Mouse (Mus musculus): Measurements from ENCODE around the gene Zfp296. TPM values are rescaled to one million over a fixed set of nuclear protein-coding genes. Genes with fewer than 3 reads are reported as not detected.

Zfp296 gene
- polyA plus RNA-seq, 1 experiment from 2014 or later, result 0.57 TPM

DNA sequence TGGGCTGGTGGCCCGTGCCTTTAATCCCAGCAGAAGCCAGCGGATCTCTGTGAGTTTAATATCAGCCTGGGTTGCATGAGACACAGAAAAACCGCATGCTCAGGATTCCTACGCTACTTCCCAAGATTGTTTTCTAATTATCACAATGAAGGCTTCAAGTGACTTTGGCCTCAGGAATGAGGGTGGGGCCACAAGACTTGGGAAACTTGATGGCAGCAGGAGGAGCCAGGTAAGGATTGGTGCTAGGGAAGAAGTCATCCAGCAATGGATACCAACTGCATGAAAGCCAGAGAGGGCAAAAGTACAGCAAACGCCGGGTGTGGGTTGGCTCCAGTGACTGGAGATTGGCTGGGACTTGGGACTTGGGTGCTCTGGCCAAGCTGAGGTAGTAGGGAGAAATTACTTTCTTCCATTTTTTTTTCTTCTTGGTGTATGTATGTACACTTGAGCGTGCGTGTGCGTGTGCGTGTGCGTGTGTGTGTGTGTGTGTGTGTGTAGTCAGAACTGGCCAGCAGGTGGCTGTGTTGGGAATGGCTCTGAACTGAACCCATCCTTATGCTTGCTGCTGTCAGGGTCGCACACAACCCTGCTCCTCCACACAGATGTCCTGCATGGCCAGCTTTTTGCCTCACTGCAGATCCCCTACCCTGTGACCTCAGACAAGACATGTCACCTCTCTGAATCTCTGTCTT is 32.7 kb downstream of the Zfp296 start:
- WGBS, result 90% methylated on average over 12 of the region's 12 CpGs
- no peak overlapping the region for H3K9ac ChIP-seq (ENCODE audit: low read length)
- no peak overlapping the region for H3K27ac ChIP-seq (ENCODE audit: low read length)
- H3K4me2 ChIP-seq (ENCODE audit: low read depth, low read length), result no peak overlapping the region
- H3K36me3 ChIP-seq (ENCODE audit: control insufficient read depth, insufficient read depth, low read length), result no peaks in the 10 kb centered on the region
- no peaks in the 10 kb centered on the region for H3K9me3 ChIP-seq (ENCODE audit: control insufficient read depth, low read length)
- H3K27me3 ChIP-seq (ENCODE audit: control insufficient read depth, insufficient read depth, low read depth, low read length), result no peaks in the 10 kb centered on the region
- no peak overlapping the region for H3K4me3 ChIP-seq (ENCODE audit: low read length)
- ATAC-seq (ENCODE audit: low read depth), result no peak
- H3K4me1 ChIP-seq (replicated peaks; ENCODE audit: control insufficient read depth, insufficient read depth, low read length), result no peaks in the 10 kb centered on the region

DNA sequence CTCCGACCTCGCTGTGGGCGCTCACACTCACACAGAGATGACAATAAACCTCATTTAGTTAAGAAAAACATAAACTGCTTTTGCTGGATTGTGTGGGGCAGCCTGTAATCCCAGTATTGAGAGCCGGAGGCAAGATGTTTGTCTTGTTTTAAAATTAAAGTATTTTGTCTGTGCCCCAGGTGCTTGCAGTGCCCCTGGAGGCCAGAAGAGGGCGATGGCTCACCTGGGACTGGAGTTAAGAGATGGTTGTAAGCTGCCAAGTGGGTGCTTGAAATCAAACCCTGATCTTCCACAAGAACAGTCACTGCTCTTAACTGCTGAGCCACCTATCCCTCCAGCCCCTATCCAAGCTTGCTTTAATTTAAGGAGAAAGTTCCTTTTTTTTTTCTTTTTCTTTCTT is 33.9 kb downstream of the Zfp296 start:
- H3K9me3 ChIP-seq (ENCODE audit: control insufficient read depth, low read length), result no peaks in the 10 kb centered on the region
- H3K4me1 ChIP-seq (replicated peaks; ENCODE audit: control insufficient read depth, insufficient read depth, low read length), result no peaks in the 10 kb centered on the region
- no peak overlapping the region for H3K9ac ChIP-seq (ENCODE audit: low read length)
- no peak overlapping the region for H3K4me3 ChIP-seq (ENCODE audit: low read length)
- H3K4me2 ChIP-seq (ENCODE audit: low read depth, low read length), result no peak overlapping the region
- no peak for ATAC-seq (ENCODE audit: low read depth)
- no peak overlapping the region for H3K27ac ChIP-seq (ENCODE audit: low read length)
- 76% methylated on average over 5 of the region's 5 CpGs for WGBS
- no peaks in the 10 kb centered on the region for H3K27me3 ChIP-seq (ENCODE audit: control insufficient read depth, insufficient read depth, low read depth, low read length)
- H3K36me3 ChIP-seq (ENCODE audit: control insufficient read depth, insufficient read depth, low read length), result no peaks in the 10 kb centered on the region

DNA sequence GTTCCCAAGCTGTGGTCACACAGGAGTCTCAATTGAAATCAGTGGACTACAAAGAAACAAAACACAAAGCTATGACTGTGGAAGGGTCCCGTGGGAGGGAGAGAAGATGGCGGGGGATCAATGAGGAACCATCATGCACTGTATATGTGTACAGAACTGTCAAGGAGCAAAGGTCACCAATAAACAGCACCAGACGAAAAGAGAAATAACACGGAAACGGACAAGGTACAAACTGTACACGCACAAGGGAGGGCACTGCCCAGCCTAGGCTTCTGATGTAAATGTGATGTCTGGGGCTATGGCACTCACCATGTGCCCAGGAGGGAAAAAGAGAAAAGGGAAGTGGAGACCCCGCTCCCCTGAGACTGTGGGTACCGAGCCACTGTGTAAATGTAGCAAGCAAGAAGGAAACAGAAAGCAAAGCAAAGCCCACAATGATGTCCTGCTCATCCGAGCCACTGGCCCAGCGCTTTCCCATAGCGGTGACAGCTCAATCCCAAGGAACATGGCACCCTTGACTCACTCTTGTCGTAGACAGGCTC is 38.0 kb downstream of the Zfp296 start:
- no peak for ATAC-seq (ENCODE audit: low read depth)
- 84% methylated on average over 12 of the region's 12 CpGs for WGBS
- H3K27me3 ChIP-seq (ENCODE audit: control insufficient read depth, insufficient read depth, low read depth, low read length), result no peaks in the 10 kb centered on the region; the same call in 1 of the 2 replicates

DNA sequence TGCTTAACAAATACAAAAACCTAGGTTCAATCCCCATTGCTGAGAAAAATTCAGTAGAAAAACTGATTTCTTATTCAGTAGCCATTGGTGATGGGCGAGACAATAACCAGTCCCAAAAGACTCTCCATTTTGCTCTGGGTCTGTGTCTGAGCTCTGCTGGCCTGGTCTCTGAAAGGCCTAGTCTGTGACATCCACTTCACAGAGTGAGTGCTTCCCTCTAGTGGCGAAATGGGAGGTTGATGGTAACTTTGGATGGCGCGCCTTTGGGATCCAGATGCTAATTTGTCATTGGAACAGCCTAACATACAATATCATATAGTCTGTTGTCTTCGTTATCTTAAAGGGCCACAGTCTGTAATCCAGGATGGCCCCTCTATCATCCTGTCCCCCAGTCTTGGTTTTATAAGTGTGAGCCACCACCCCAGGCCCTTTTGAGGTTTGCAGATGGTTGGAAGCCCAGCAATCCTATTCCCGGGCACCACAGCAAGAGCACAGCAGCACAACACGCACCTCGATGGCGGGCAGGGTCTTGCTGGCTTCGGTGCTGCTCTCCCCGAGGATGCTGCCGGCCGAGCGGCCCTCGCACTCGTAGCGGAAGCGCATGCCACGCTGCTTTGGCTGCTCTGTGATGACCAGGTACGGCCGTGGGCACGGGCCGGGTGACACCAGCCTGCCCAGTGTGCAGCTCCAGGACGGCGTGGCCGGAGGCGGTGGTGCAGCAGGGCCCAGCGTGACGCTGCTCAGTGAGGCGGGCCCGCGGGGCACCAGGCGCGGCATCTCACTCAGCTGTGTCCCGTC is 42.1 kb downstream of the Zfp296 start:
- peak; percentile 80 for ATAC-seq (ENCODE audit: low read depth)
- 7% methylated on average over 31 of the region's 35 CpGs for WGBS
- no peak overlapping the region for H3K27ac ChIP-seq (ENCODE audit: low read length)
- H3K27me3 ChIP-seq (ENCODE audit: control insufficient read depth, insufficient read depth, low read depth, low read length), result no peaks in the 10 kb centered on the region; the same call in 1 of the 2 replicates
- H3K36me3 ChIP-seq (ENCODE audit: control insufficient read depth, insufficient read depth, low read length), result no peaks in the 10 kb centered on the region
- H3K9me3 ChIP-seq (ENCODE audit: control insufficient read depth, low read length), result no peaks in the 10 kb centered on the region
- peak overlapping the region; percentile 39 for H3K4me3 ChIP-seq (ENCODE audit: low read length)
- H3K4me2 ChIP-seq (ENCODE audit: low read depth, low read length), result peak overlapping the region; percentile 51
- no peaks in the 10 kb centered on the region for H3K4me1 ChIP-seq (replicated peaks; ENCODE audit: control insufficient read depth, insufficient read depth, low read length)
- peak overlapping the region; percentile 63 for H3K9ac ChIP-seq (ENCODE audit: low read length)

More for the DNA sequence above, 38.0 kb downstream of the Zfp296 start:
- no peaks in the 10 kb centered on the region for H3K36me3 ChIP-seq (ENCODE audit: control insufficient read depth, insufficient read depth, low read length)
- H3K4me3 ChIP-seq (ENCODE audit: low read length), result no peak overlapping the region
- no peaks in the 10 kb centered on the region for H3K4me1 ChIP-seq (replicated peaks; ENCODE audit: control insufficient read depth, insufficient read depth, low read length)
- H3K9ac ChIP-seq (ENCODE audit: low read length), result no peak overlapping the region
- no peaks in the 10 kb centered on the region for H3K9me3 ChIP-seq (ENCODE audit: control insufficient read depth, low read length)
- H3K4me2 ChIP-seq (ENCODE audit: low read depth, low read length), result no peak overlapping the region
- H3K27ac ChIP-seq (ENCODE audit: low read length), result no peak overlapping the region

DNA sequence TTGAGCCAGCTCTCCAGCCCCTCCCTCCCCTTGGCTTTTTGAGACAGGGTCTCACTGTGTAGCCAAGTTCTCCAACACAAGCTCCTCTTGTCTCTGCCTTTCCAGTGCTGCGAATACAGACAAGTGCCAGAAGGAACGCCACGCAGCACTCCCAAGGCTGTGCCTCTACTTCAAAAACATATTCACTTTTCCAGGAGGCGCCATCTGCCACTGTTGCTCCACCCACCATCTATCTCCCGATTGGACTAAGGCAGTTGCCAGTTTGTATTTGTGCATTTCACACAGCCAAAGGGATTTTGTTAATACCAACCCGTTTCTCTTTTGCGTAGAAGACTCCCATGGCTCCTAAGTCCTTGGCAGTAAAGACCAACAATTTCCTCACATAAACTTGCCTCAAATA is 43.7 kb downstream of the Zfp296 start:
- no peak overlapping the region for H3K9ac ChIP-seq (ENCODE audit: low read length)
- no peak overlapping the region for H3K4me3 ChIP-seq (ENCODE audit: low read length)
- WGBS, result 85% methylated on average over 7 of the region's 7 CpGs
- H3K36me3 ChIP-seq (ENCODE audit: control insufficient read depth, insufficient read depth, low read length), result no peaks in the 10 kb centered on the region
- H3K4me1 ChIP-seq (replicated peaks; ENCODE audit: control insufficient read depth, insufficient read depth, low read length), result no peaks in the 10 kb centered on the region
- H3K4me2 ChIP-seq (ENCODE audit: low read depth, low read length), result no peak overlapping the region
- no peak overlapping the region for H3K27ac ChIP-seq (ENCODE audit: low read length)
- no peak for ATAC-seq (ENCODE audit: low read depth)
- no peaks in the 10 kb centered on the region; the same call in 1 of the 2 replicates for H3K27me3 ChIP-seq (ENCODE audit: control insufficient read depth, insufficient read depth, low read depth, low read length)
- H3K9me3 ChIP-seq (ENCODE audit: control insufficient read depth, low read length), result no peaks in the 10 kb centered on the region

DNA sequence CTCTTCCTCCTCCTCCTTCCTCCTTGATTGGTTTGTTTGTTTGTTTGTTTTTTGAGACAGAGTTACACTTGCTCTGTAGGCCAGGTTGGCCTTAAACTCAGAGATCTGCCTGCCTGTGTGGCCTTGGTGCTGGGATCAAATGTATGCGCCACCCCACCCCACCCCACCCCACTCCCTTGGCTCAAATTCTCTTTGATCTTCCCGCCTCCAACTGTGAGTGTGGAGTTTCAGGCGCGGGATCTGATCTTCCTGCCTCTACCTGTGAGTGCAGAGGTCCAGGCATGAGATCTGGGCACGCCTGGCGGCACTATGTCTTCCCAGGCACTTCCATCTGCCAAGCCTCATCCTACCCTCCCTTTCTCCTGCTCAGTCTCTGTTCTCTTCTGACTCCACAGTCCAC is 45.2 kb downstream of the Zfp296 start:
- Histone ChIP-seq H3K4me1 (replicated peaks; ENCODE audit: control insufficient read depth, insufficient read depth, low read length) (no peaks in the 10 kb centered on the region), H3K9ac (ENCODE audit: low read length) (no peak overlapping the region), H3K9me3 (ENCODE audit: control insufficient read depth, low read length) (no peaks in the 10 kb centered on the region), H3K4me2 (ENCODE audit: low read depth, low read length) (no peak overlapping the region), H3K36me3 (ENCODE audit: control insufficient read depth, insufficient read depth, low read length) (no peaks in the 10 kb centered on the region), H3K27ac (ENCODE audit: low read length) (no peak overlapping the region), H3K4me3 (ENCODE audit: low read length) (no peak overlapping the region), H3K27me3 (ENCODE audit: control insufficient read depth, insufficient read depth, low read depth, low read length) (no peaks in the 10 kb centered on the region; the same call in 1 of the 2 replicates)
- ATAC-seq (ENCODE audit: low read depth), result no peak
- whole genome bisulfite sequencing, result 21% methylated on average over 6 of the region's 6 CpGs

DNA sequence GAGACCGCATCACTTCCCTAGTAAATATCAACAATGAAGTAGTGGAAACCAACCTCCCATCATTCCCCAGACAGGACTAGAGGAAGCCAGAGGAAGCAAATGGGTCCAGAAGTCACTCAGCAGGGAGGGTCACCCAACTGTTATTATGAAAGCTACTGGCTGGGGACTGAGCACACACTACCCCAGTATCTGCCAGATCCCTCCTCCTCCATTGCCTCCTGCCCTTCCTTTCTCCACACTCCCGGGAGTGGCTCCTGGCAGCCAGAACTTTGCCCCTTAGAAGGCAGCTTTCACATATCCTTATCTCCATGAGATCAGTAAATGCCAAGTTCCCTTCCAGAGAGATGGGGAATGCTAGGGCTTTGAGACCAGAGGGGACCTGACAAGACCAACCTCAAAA is 46.3 kb downstream of the Zfp296 start:
- H3K36me3 ChIP-seq (ENCODE audit: control insufficient read depth, insufficient read depth, low read length), result no peaks in the 10 kb centered on the region
- ATAC-seq (ENCODE audit: low read depth), result no peak
- no peak overlapping the region for H3K4me2 ChIP-seq (ENCODE audit: low read depth, low read length)
- no peaks in the 10 kb centered on the region for H3K4me1 ChIP-seq (replicated peaks; ENCODE audit: control insufficient read depth, insufficient read depth, low read length)
- no peaks in the 10 kb centered on the region; the same call in 1 of the 2 replicates for H3K27me3 ChIP-seq (ENCODE audit: control insufficient read depth, insufficient read depth, low read depth, low read length)
- H3K9me3 ChIP-seq (ENCODE audit: control insufficient read depth, low read length), result no peaks in the 10 kb centered on the region
- no peak overlapping the region for H3K4me3 ChIP-seq (ENCODE audit: low read length)
- no peak overlapping the region for H3K27ac ChIP-seq (ENCODE audit: low read length)
- 52% methylated on average over 2 of the region's 2 CpGs for WGBS
- H3K9ac ChIP-seq (ENCODE audit: low read length), result no peak overlapping the region

DNA sequence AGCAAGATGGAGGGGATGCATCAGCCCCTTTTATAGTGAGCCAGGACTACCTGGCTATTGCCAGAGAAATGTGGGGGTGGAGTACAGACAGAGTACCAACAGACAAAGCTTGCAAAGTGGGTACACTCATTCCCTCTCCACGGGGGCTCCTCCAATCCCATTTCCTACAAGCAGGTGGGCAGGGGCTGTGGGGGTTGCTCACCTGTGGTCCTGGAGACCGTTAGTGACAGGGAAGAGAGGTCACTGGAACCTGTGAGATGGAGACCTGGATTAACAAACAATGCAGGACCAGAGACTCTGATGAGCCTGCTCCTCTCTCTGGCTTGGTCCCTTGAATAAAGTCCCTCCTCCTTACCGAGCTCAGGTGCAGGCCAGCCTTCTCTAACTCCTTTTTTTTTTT is 50.6 kb downstream of the Zfp296 start:
- Histone ChIP-seq H3K27me3 (ENCODE audit: control insufficient read depth, insufficient read depth, low read depth, low read length) (no peaks in the 10 kb centered on the region), H3K36me3 (ENCODE audit: control insufficient read depth, insufficient read depth, low read length) (no peaks in the 10 kb centered on the region), H3K4me2 (ENCODE audit: low read depth, low read length) (peak overlapping the region; percentile 97), H3K27ac (ENCODE audit: low read length) (no peak overlapping the region), H3K9ac (ENCODE audit: low read length) (peak overlapping the region; percentile 11; the same call in 1 of the 2 replicates), H3K4me1 (replicated peaks; ENCODE audit: control insufficient read depth, insufficient read depth, low read length) (no peaks in the 10 kb centered on the region), H3K4me3 (ENCODE audit: low read length) (peak overlapping the region; percentile 80), H3K9me3 (ENCODE audit: control insufficient read depth, low read length) (no peaks in the 10 kb centered on the region)
- no peak for ATAC-seq (ENCODE audit: low read depth)
- WGBS, result 55% methylated on average over 3 of the region's 3 CpGs

DNA sequence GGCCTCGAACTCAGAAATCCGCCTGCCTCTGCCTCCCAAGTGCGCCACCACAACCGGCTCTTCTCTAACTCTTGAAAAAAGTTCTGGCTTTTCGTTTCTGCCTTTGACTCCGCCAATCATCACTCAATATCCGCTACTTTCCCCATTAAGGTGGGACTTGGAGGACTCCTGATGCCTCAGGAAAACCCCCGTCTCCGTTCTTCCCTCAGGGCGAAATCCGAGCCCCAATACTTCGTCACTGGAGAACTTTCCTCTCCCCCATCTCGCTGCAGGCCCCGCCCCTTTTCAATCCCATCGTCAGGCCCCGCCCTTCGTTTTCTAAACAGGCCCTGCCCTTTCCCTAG is 51.1 kb downstream of the Zfp296 start:
- H3K4me1 ChIP-seq (replicated peaks; ENCODE audit: control insufficient read depth, insufficient read depth, low read length), result no peaks in the 10 kb centered on the region
- H3K27me3 ChIP-seq (ENCODE audit: control insufficient read depth, insufficient read depth, low read depth, low read length), result no peaks in the 10 kb centered on the region
- H3K9me3 ChIP-seq (ENCODE audit: control insufficient read depth, low read length), result no peaks in the 10 kb centered on the region
- peak overlapping the region; percentile 41; the same call in 1 of the 2 replicates for H3K9ac ChIP-seq (ENCODE audit: low read length)
- H3K4me2 ChIP-seq (ENCODE audit: low read depth, low read length), result peak overlapping the region; percentile 97
- no peaks in the 10 kb centered on the region for H3K36me3 ChIP-seq (ENCODE audit: control insufficient read depth, insufficient read depth, low read length)
- 14% methylated on average over 17 of the region's 17 CpGs for WGBS
- ATAC-seq (ENCODE audit: low read depth), result no peak
- H3K4me3 ChIP-seq (ENCODE audit: low read length), result peak overlapping the region; percentile 80
- H3K27ac ChIP-seq (ENCODE audit: low read length), result peak overlapping the region; percentile 91
